Mouse (Mus musculus): ENCODE measurements around the gene Rngtt. TPM values are rescaled to one million over a fixed set of nuclear protein-coding genes. Genes with fewer than 3 reads are reported as not detected.

The Rngtt gene
- polyA plus RNA-seq, 1 experiment: 10.3 TPM

GRCm38 (mm10) chr4:33342877-33343731 is 33.0 kb downstream of the Rngtt start:
- H3K27ac ChIP-seq (ENCODE audit: insufficient read depth, low read length): no peak overlapping the region
- no peak for DNase-seq
- no peaks in the 10 kb centered on the region for H3K4me1 ChIP-seq (ENCODE audit: control insufficient read depth, insufficient read depth, low read length)
- H3K4me3 ChIP-seq (replicated peaks; ENCODE audit: insufficient read depth, low read depth, low read length): no peak overlapping the region
- no peak for TF ChIP-seq POLR2A (IDR thresholded peaks at IDR 0.05; ENCODE audit: borderline replicate concordance, insufficient read depth, low read length)
- no peak for TF ChIP-seq CTCF (IDR thresholded peaks at IDR 0.05; ENCODE audit: borderline replicate concordance, insufficient read depth, low read depth, low read length)
- 89% methylated on average over 7 of the region's 7 CpGs for WGBS
- no peaks in the 10 kb centered on the region for H3K27me3 ChIP-seq (ENCODE audit: control insufficient read depth, insufficient read depth, low read length)

DNA sequence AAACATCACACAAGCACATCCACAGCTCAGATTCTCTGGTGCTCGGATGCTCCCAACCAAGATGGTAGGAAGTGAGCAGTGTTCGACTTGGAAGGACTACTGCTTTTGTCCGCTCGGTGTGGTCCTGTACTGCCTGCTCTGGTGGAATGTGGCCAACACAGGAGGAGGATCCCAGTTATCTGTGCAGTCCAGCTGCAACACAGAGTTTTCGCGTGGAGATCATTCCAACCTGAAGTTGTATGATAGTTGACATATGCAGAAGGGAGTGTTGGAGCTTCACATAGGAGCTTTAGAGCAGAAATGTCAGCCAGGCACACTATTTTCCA is 33.6 kb downstream of the Rngtt start:
- H3K27me3 ChIP-seq (ENCODE audit: control insufficient read depth, insufficient read depth, low read length): no peaks in the 10 kb centered on the region
- WGBS: 71% methylated on average over 6 of the region's 6 CpGs
- H3K27ac ChIP-seq (ENCODE audit: insufficient read depth, low read length): no peak overlapping the region
- no peak for DNase-seq
- H3K4me3 ChIP-seq (replicated peaks; ENCODE audit: insufficient read depth, low read depth, low read length): no peak overlapping the region
- no peaks in the 10 kb centered on the region for H3K4me1 ChIP-seq (ENCODE audit: control insufficient read depth, insufficient read depth, low read length)
- TF ChIP-seq POLR2A (IDR thresholded peaks at IDR 0.05; ENCODE audit: borderline replicate concordance, insufficient read depth, low read length) (no peak), CTCF (IDR thresholded peaks at IDR 0.05; ENCODE audit: borderline replicate concordance, insufficient read depth, low read depth, low read length) (no peak)

DNA sequence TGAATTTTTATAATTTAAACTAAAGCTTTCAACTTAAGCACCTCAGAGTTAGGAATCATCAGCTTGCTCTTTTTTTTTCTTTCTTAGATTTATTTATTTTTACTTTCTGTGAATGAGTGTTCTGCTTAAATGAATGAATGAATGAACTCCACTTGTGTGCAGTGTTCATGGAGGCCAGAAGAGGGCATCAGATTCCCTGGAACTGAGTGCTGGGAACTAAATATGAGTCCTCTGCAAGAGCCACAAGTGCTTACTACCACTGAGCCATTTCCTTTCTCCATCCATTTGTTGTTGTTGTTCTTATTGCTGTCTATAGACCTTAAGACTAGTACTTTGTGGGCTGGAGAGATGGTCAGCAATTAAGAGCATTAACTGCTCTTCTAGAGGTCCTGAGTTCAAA is 53.3 kb downstream of the Rngtt start:
- H3K4me3 ChIP-seq (replicated peaks; ENCODE audit: insufficient read depth, low read depth, low read length): no peak overlapping the region
- H3K27me3 ChIP-seq (ENCODE audit: control insufficient read depth, insufficient read depth, low read length): no peaks in the 10 kb centered on the region
- no peak for DNase-seq
- no peaks in the 10 kb centered on the region for H3K4me1 ChIP-seq (ENCODE audit: control insufficient read depth, insufficient read depth, low read length)
- TF ChIP-seq POLR2A (IDR thresholded peaks at IDR 0.05; ENCODE audit: borderline replicate concordance, insufficient read depth, low read length): no peak
- no peak for TF ChIP-seq CTCF (IDR thresholded peaks at IDR 0.05; ENCODE audit: borderline replicate concordance, insufficient read depth, low read depth, low read length)
- H3K27ac ChIP-seq (ENCODE audit: insufficient read depth, low read length): no peak overlapping the region

- H3K4me3 ChIP-seq (replicated peaks; ENCODE audit: insufficient read depth, low read depth, low read length): no peak overlapping the region
- no peaks in the 10 kb centered on the region for H3K27me3 ChIP-seq (ENCODE audit: control insufficient read depth, insufficient read depth, low read length)
- WGBS: 74% methylated on average over 6 of the region's 6 CpGs
- TF ChIP-seq POLR2A (IDR thresholded peaks at IDR 0.05; ENCODE audit: borderline replicate concordance, insufficient read depth, low read length): no peak
- no peak for TF ChIP-seq CTCF (IDR thresholded peaks at IDR 0.05; ENCODE audit: borderline replicate concordance, insufficient read depth, low read depth, low read length)
- no peak for DNase-seq
- no peaks in the 10 kb centered on the region for H3K4me1 ChIP-seq (ENCODE audit: control insufficient read depth, insufficient read depth, low read length)
- H3K27ac ChIP-seq (ENCODE audit: insufficient read depth, low read length): no peak overlapping the region
Measured at GRCm38 (mm10) chr4:33374916-33375315, 64.8 kb downstream of the Rngtt start.

DNA sequence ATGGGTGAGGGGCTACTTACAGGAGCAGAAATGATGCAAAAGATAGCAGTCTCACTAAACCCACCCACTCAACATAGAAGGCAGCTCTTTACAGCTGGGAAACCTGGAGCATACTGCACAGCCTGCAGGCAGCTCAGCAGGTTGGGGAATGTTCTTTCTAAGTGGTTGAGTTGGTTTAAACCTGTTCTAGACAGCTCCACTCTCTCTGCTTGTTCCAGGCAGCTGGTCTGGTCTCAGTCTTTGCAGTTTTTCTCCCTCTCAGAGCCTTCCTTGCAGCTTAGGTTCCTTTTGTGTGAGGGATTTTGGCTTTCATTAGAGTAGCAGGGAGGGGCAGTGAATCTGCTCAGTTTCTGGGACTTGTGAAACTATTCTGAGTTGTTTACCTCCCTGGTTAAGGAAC is 67.5 kb downstream of the Rngtt start:
- TF ChIP-seq CTCF (IDR thresholded peaks at IDR 0.05; ENCODE audit: borderline replicate concordance, insufficient read depth, low read depth, low read length) (no peak), POLR2A (IDR thresholded peaks at IDR 0.05; ENCODE audit: borderline replicate concordance, insufficient read depth, low read length) (no peak)
- Histone ChIP-seq H3K4me3 (replicated peaks; ENCODE audit: insufficient read depth, low read depth, low read length) (no peak overlapping the region), H3K27me3 (ENCODE audit: control insufficient read depth, insufficient read depth, low read length) (no peaks in the 10 kb centered on the region), H3K27ac (ENCODE audit: insufficient read depth, low read length) (no peak overlapping the region), H3K4me1 (ENCODE audit: control insufficient read depth, insufficient read depth, low read length) (no peaks in the 10 kb centered on the region)
- DNase-seq: no peak

DNA sequence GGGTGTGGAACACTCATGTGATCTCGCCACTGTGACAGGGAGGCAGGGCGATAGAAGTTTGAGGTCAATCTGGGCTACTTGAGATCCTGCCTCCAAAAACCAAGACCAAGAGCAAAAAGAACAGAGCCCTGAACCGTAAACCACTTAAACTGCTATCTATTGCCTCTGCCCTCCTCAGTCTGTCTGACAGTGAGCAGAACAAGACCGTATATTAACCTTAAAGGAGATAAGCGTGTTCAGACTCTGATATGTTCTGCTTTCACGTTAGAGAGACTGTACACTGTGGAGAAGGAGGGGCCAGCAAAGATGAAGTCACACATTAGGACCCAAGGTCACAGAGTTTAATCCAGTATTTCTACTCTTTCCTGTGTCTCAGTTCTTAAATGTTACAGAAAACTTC is 68.8 kb downstream of the Rngtt start:
- Histone ChIP-seq H3K4me3 (replicated peaks; ENCODE audit: insufficient read depth, low read depth, low read length) (no peak overlapping the region), H3K4me1 (ENCODE audit: control insufficient read depth, insufficient read depth, low read length) (no peaks in the 10 kb centered on the region), H3K27ac (ENCODE audit: insufficient read depth, low read length) (no peak overlapping the region), H3K27me3 (ENCODE audit: control insufficient read depth, insufficient read depth, low read length) (no peaks in the 10 kb centered on the region)
- no peak for DNase-seq
- WGBS: 90% methylated on average over 6 of the region's 6 CpGs
- no peak for TF ChIP-seq POLR2A (IDR thresholded peaks at IDR 0.05; ENCODE audit: borderline replicate concordance, insufficient read depth, low read length)

DNA sequence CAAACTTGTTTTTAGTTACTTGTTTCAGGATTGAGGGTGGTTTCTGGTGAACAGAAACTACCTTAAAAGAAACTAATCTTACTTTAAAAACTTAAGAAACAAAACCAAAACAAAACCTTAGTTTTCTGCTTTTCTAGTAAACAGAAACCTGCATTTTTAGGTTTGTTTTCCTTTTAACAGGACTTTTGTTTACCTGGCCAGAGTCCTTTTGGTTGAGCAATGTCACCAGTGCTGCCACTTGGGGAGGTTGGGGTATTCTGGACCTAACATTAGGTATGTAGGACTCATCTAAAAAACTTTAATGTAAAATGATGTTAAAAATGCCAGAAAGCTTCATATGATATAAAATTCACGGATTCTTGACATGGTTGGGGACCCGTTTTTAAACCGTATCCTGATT is 78.8 kb downstream of the Rngtt start:
- Histone ChIP-seq H3K4me3 (replicated peaks; ENCODE audit: insufficient read depth, low read depth, low read length) (no peak overlapping the region), H3K27ac (ENCODE audit: insufficient read depth, low read length) (no peak overlapping the region), H3K4me1 (ENCODE audit: control insufficient read depth, insufficient read depth, low read length) (no peaks in the 10 kb centered on the region), H3K27me3 (ENCODE audit: control insufficient read depth, insufficient read depth, low read length) (no peaks in the 10 kb centered on the region)
- DNase-seq: no peak
- 96% methylated on average over 3 of the region's 3 CpGs for WGBS
- TF ChIP-seq POLR2A (IDR thresholded peaks at IDR 0.05; ENCODE audit: borderline replicate concordance, insufficient read depth, low read length): no peak

DNA sequence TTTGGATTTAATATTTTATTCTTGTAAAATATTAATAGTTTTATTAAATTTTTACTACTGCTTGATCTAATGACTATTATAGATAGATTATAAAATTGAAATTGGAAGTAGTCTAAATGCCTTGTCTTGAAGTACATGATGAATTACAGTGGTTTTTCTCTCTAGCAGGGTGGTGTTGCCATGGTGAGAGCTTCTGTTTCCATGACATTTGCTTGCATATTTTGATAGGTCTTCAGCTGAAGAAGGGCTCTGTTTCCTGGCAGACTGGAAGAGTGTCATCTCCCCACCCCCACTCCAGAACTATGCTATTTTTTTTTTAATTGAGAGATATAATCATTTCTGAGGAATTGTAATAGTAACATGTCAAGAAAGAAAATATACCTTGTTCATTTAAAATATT is 80.5 kb downstream of the Rngtt start:
- no peak overlapping the region for H3K27ac ChIP-seq (ENCODE audit: insufficient read depth, low read length)
- H3K4me3 ChIP-seq (replicated peaks; ENCODE audit: insufficient read depth, low read depth, low read length): no peak overlapping the region
- no peak for TF ChIP-seq POLR2A (IDR thresholded peaks at IDR 0.05; ENCODE audit: borderline replicate concordance, insufficient read depth, low read length)
- TF ChIP-seq CTCF (IDR thresholded peaks at IDR 0.05; ENCODE audit: borderline replicate concordance, insufficient read depth, low read depth, low read length): no peak
- no peaks in the 10 kb centered on the region for H3K4me1 ChIP-seq (ENCODE audit: control insufficient read depth, insufficient read depth, low read length)
- H3K27me3 ChIP-seq (ENCODE audit: control insufficient read depth, insufficient read depth, low read length): no peaks in the 10 kb centered on the region
- no peak for DNase-seq

Data from cerebellum, adult 2 months (tissue).